Mouse (Mus musculus): ENCODE data around the gene Abcb6.

DNA sequence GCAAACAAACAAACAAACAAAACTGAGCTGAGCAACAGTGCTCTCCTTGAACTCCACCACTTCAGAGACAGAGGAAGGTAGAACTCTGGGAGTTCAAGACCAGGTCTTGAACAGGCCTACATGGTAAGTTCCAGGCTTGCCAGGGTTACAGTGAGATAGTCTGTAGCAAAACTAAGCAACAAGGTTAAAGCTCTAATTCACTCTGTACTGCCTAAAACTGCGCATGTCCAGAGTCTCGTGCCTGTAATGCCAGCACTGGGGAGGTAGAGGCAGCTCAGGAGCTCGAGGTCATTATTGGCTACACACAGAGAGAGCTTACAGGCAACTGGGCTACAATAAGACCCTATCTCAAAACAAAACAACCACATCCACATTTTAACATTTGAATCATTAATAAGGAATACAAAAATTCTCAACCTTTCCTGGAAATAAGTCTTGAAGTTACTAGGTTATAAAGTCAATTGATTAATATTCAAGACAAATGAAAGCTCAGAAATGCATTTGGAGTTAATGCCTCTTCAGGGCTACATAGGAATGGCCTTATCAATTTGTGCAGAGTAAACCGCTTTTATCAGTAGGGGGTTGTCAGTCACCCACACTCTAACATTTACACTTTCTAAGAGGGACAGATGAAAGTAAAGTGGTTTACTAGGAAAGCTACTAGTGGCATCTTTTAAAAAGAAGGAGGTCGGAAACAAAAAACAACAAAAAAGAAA, 20.5 kb downstream of the Abcb6 start:
- no peak for TF ChIP-seq POLR2A (IDR thresholded peaks at IDR 0.05; ENCODE audit: borderline replicate concordance, low read depth, low read length)
- no peak for TF ChIP-seq CTCF (IDR thresholded peaks at IDR 0.05; ENCODE audit: low read depth, low read length)

All from bone marrow macrophage, adult 2 months (primary cell).